Mouse (Mus musculus) adrenal gland, postnatal 10 days (tissue): Measurements from ENCODE around the gene Sart1. TPM values are rescaled to one million over a fixed set of nuclear protein-coding genes. Genes with fewer than 3 reads are reported as not detected.

Experiments
- DNase-seq: peaks from one replicate; pipeline ENCODE4 v3.0.0; 2021; ENCODE audit warnings: mixed read lengths
- long read RNA-seq, 2 experiments: library from polyadenylated mRNA; stranded (forward); transcript quantifications; one replicate each; pipeline ENCODE4 v2.0.0; 2021
- total RNA-seq, 2 experiments: library from RNA; stranded (reverse); gene quantifications; 2 replicates each; pipeline ENCODE4 v1.2.3; 2021

Sart1 gene
- 10 to 100 TPM; 63.6 to 65.1 TPM for total RNA-seq
- long read RNA-seq, experiment 1, full-length matches to known transcripts, result 92 of 120 reads
- long read RNA-seq, experiment 1, partial matches to known transcripts, result 10 of 120 reads
- long read RNA-seq, experiment 1, other reads (novel, unspliced or antisense), result 18 of 120 reads
- long read RNA-seq, experiment 2, full-length matches to known transcripts, result 37 of 53 reads
- long read RNA-seq, experiment 2, partial matches to known transcripts, result 7 of 53 reads
- long read RNA-seq, experiment 2, other reads (novel, unspliced or antisense), result 9 of 53 reads

DNA sequence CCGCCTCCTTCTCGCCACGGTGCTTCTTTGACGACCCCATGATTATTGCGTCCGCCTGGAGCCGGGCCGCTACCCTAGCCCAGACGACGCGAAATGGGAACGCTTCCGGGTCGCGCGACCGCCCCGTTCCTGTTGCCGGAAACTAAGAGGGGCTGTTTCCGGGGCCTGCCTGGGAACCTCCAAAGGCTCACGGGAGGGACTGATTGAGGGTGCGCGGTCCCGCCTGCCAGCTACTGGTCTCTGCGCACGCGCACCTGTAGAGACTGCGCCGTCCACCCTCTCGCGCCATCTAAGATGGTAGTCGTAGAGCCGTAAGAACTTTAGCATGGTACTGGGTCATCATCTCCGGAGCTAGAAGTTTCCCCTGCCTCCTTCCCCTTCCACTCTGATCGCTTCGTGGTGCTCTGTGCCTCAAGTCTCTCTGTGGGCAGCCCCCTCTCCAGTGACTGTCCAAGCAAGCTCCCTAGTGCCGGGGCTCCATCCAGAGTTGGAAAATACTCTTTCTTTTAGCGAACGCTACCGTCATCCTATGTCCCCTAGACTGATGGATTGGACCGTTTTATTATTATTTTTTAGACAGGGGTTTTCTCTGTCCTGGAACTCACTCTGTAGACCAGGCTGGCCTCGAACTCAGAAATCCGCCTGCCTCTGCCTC lies at the start of gene Sart1:
Gene Sart1, minus strand, starts transcription at position 116 of the 655 bp plus-strand sequence.
- DNase-seq, result peak; percentile 97

DNA sequence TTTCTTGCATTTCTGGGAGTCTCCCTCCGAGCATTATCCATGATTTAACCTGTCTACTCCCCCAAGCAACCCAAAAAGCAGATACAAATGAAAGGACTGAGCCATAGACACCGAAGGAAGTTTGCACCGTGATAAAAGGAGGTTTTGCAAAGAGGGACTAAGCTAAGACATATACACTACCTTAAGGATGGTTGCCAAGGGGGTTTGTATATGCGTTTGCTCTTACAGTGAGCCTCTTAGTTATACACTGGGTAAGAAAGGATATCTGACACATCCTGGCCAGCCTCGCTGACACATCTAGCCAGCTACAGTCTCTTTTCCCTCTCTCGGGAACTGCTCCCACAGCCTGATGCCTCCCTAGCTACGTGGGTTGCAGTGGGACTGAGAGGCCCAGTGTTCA lies 45.4 kb upstream of the Sart1 start:
- DNase-seq, result no peak

DNA sequence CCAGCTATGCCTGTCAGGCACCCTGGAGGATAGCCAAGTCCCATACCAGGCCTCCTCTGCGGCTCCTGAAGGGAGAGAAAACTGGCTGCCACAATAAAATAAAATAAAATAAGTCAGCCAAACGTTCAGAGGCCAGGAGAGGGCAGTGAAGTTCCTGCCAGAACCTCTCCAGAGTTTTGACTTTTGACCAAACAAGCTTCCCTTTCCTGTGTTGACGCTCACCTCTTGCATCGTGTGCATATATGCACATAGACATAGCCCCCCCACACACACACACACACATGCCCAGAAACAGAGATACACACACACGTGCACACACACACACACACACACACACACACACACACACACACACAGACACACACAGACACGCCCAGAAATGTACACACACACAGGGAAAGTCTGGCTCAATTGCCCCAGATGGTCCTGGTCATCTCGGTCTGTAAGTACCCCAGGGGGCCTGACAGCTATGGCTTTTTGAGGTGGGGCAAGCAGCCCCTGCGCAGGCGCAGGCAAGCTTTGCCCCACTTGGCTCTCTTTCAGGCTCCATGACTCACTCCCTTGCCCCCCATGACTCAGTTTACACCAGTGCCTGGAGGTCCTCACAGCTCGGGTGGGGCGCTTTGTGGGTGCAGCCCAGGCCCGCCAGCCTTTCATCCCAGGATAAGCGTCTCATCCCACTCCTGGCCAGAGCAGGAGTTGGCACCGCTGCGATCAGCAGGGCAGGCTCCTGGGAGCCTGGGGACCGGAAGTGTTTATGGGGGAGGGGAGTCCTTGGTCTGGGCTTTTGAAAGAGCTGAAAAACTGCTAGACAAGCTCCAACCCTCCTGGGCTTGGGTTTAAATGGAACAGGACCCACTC lies 44.7 kb upstream of the Sart1 start:
- peak; percentile 83 for DNase-seq

DNA sequence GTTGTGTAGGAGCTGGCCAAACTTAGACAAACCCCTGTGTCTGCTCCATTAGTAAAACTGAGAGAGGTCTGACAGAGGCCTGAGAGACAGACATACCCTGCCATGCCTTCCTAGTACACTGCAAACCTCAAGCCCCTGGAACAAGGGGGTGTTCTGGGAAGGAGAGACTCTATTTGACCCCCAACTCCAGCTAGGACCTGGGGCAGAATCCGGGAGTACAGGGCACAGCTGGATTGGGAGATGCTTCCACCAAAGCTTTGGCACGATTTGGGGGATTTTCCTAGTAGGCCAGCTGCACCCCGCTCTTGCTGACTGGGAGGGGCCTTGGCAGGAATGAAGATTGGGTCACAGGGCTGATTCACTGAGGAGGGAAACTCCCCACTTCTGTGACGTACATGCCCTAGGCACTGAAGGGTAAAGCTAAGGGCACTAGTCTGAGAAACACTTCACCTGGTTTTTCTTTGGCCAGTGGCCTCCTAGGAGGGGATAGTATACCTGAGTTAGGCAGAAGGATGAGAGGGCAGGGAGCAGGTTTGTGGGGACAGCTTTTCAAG lies 43.5 kb upstream of the Sart1 start:
- no peak for DNase-seq

DNA sequence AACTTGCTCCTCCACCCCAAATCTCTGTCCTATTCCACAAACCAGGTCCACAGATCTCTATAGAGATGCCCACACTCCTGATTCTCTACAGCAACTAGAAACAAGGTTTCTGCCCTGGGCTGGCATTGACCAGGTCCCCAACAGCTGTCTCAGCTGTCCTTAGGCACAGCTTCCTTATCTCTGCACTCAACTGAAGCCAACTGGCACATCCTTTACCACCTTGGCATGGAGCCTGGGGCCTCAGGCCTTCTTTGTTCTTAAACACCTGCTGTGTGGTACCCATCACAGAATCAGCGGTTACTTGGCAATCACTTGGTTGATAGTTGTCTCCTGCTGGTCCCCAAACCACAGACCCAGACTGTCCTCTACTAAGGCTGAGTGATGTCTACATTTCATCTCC lies 41.9 kb upstream of the Sart1 start:
- peak; percentile 48 for DNase-seq

DNA sequence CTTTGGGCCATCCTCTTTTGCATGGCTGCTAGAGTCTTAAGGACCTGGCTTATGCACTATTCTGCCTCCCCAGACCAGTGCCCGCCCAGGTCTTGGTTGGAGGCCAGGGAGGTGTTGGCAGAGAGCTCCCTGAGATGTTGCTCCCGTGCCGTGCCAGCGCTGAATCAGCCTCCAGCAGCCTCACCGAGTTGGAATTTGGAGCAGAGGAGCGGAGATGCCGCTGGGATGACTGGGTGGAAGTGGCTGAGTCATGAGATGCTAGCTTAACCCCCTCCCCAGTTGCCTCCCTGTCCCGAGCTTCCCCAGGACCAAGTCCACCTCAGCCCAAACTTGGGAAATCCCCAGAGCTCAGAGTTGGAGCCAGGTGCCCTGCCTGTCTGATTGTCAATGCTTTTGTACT lies 41.3 kb upstream of the Sart1 start:
- DNase-seq, result peak; percentile 88

DNA sequence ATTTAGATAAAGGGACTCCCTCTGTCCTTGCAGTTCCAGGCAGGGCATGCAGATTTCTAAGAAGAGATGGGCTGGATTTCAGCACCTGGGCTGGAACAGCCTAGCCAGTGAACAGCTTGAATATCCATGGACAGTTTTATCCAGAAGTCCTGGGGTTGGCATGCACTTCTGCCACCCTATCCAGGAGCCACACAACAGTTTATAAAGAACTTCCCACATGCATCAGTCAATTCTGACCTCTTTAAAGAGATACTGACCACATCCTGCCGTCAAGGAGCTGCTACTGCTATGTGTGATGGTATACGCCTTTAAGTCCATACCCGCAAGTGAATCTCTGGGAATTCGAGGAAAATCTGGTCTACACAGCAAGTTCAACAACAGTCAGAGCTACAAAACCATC lies 40.7 kb upstream of the Sart1 start:
- no peak for DNase-seq

DNA sequence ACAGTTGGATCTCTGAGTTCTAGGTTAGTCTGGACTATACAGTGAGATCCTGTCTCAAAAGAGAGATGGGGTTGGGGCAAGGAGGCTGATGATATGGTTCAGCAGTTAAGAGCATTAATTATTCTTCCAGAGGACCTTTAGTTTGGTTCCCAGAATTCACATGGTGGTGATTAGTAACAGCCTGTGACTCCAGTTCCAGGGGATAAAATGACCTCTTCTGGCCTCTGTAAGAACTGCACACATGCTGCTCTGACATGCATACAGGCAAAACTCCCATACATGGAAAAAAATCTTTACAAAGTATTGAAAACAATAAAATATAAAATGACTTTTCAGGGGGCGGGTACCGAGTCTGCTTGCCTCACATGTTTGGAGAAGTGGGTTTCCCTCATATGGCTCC lies 39.6 kb upstream of the Sart1 start:
- DNase-seq, result peak; percentile 58

DNA sequence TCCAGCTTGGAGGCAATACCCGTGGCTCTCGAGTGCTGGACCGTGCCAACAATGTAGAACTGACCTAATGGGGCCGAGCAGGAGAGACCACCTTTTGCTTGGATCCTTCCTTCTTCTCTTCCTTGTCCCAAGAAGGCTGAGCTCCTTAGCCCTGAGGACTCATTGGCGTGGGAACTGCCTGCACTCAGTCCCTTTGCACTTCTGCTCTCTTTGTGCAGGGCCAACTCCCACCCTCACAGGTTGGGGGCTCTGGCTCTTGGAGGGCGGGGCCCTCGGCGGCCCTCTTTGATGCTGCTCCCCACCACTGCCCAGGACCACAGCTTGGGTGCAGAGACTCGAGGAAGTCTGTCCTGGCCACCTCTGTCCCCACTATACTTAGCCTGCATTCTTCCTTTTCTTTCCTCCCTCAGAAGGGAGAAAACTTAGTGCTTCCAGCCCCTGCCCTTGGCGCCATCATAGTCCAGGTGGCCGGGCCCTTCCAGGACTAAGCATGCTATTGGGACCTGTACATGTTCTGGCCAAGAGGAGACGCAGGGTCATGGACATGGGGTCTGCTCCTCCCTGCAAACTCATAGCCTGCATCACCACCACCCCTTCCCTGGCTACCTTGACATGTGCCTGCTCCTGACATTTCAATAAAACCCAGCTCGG lies 38.3 kb upstream of the Sart1 start:
- DNase-seq, result no peak

DNA sequence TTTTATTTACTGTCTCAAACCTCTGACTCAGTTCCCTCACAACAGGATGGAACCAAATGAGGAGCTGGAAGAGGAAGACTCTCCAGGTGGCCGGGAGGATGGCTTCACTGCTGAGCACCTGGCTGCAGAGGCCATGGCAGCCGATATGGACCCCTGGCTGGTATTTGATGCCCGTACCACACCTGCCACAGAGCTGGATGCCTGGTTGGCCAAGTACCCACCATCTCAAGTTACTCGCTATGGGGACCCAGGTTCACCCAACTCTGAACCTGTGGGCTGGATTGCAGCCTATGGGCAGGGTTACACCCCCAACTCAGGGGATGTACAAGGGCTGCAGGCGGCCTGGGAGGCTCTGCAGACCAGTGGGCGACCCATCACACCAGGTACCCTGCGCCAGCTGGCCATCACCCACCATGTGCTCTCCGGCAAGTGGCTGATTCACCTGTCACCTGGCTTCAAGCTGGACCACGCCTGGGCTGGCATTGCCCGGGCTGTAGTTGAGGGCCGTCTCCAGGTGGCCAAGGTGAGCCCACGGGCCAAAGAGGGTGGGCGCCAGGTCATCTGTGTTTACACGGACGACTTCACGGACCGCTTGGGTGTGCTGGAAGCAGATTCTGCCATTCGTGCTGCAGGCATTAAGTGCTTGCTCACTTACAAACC lies 37.5 kb upstream of the Sart1 start:
- DNase-seq, result no peak

DNA sequence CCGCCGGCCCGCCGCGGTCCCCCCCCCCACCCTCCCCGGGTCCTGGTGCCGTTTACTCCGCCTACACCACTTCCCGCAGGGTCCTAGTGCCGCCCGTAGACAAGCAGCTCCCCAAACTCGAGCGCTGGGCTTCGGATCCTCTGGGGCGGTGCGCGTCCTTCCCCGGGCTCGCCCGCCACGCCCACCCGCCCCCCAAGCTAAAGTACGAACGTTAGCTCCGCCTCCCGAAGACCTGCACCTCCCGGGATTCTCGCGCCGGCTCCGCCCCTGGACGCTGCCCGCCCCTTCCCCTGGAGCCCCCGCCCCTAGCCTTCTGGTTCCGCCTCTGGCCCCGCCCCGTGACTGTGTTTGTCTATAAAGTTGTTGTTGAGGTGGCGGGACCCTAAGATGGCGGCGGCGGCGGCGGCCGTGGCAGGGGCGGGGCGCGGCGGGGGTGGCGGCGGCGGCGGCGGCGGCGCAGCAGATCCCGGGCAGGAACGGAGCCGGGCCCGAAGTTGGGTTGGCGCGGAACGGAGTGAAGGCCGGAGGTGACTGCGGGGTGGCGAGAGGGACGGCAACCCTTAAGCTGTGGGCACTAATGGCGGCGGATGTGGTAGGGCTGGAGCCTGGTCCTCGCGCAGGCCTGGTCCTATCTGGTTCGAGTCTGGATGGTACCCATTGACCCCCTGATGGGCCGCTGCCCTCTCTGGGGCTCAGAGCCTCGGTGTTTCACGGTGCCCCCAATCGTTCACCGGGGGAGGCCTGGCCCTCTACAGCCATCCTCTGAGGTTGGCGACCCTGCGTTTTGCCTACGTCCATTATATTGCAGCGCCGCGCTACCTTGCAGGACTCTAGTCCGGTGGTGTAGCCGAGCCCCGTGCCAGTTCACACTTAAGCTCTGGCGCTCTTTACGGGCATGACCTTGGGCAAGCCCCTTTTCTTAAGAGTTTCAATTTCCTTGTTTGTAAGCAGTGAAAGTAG lies 36.6 kb upstream of the Sart1 start, which contains the start of the genes Drap1 and AI837181:
Gene Drap1, minus strand, starts transcription at position 198 of the 960 bp plus-strand sequence.
Gene AI837181, plus strand, starts transcription at position 363 of the 960 bp plus-strand sequence.
- DNase-seq, result peak; percentile 97

DNA sequence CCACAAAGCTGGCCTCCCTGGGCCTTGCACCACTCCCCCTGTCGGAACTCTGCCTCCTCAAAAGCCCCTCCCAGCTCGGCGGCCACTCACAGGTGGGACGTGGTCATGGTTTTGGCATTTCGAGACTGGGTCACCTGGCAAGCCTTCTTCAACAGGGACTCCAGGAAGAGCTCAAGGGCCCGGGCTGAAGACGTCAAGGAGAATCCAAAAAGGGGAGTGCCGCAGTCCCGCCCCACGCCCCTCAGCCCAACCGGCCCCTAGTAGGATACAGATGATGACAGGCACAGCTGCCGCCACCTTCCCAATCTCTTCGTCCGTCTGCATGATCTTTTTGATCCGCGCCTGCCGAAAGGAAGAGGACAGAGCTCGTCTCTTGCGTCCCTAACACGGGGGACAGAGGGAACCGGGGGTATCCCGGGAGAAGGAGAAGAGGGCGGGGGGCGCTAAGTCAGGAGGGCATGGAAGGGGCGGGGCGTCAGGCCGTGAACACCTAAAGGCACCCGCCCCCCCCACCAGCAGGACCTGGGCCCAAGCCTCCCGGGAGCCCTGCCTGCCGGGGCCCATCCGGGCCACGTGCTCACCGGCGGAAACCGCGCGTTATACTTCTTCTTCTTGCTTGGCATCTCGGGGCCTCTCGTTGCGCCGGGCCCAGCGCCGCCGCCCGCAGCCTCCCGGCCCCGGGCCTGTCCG lies 35.7 kb upstream of the Sart1 start:
- DNase-seq, result peak; percentile 82

DNA sequence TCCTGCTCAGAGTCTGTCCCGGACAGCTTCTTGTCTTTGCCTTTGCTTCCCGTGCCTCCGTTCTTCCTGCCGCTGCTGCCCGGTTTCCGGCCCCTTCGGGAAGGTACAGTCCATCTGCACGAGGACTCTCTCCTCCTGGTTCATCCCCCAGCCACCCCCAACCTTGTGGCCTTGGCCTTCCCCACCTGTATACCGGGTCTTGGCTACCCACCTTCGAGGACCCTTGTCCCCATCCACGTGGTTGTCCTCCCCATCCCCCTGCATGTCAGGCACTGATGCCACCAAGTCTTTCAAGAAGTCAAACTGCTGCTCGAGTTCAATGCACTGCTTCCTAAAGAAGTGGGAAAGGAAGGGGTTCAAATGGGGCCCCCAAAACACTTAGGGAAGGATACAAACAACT lies 35.1 kb upstream of the Sart1 start:
- DNase-seq, result no peak

DNA sequence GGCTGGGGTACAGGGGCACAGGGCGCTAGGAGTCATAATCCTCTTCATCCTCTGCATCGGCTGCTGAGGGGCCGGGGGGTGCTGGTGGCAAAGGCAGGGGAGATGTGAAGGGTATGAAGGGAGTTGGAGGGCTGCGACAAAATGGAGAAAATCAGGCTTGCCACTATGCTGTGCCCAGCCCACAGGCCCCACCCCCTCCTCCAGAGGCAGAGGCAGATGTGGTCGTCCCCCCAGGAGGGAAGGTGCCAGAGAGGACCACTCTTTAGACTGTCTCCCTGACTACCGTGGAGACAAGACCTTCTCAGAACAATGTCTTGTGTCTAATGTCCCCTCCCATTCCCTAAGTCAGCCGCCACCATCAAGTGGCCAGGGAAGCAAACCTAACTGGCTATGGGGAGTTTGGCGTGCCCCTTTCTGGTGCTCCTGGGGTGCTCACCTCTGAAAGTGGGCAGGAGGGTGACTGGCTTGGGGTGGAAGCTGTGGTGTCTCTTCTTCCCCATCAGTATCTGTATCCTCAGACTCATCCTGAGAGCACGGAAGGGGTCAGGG lies 34.5 kb upstream of the Sart1 start:
- no peak for DNase-seq

DNA sequence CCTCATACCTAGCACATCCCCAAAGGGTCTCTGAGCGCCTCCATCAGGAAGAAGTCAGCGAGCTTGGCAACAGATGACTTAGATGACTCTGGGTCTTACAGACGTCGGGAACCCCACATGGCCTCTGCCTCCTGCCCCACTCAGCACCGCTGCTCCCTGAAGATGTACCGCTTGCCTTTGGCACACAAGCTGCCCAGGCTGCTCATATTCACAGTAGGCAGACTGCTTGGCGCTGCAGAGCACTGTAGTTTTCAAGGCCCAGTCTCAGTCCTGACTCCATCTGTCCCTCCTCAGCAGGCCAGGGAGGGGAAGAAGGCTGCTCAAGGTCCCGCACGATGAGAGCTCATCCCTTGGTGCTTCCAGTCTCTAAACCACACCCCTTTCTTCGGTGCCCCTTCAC lies 33.8 kb upstream of the Sart1 start:
- peak; percentile 23 for DNase-seq

DNA sequence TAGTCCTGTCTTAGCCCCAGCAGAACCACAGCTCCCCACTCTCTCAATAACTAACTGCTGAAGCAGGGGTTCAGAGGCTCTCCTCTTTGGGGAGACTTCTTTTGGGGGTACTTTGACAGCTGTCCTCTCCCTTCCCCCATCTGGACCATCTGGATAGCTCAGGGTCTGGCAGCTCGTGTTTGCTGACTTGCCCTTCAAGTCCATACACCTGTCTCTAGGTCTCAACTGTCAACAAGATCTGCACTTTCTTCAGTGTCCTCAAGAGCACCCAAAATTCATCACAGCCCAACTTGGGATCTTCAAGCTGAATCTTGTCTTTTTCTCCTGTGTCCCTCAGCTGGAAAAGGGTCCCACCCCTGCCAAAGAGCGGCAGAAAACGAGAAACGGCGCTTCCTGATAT lies 33.3 kb upstream of the Sart1 start:
- no peak for DNase-seq

DNA sequence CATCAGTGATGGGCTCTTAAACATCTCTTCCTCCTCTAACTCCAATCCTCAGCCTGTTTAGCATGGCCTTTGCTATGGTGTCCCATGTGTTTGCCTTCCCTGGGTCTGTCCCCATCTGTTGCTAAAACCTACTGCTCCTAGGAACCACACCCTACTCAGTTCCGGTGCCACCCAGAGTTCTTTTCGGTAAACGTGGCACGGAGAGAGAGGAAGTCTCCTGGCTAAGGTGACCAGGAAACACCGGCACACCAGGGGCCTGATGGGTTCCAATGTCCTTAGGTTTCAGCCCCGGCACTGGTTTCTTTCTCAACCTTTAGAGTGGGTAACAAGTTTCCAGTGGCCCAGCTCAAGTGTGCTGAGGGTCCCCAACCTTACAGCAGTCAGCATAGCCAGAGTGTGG lies 32.1 kb upstream of the Sart1 start:
- DNase-seq, result no peak

DNA sequence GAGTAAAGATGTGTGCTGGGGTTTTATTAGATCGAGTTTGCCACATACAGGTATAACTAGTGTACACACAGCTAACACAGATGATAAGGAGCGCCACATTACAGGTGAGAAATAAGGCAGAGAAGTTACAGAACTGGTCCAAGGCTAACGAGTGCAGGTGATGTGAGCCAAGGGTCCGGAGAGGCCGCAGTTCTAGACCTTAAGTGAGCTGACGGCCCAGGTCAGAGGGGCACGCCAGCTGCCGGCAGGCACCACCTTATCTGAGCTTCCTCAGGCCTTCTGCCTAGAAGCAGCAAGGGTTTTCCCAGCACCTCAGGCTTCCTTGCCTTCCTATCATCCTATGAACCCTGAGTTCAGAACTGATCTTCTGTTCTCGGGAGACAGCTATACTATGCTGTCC lies 31.1 kb upstream of the Sart1 start:
- no peak for DNase-seq

DNA sequence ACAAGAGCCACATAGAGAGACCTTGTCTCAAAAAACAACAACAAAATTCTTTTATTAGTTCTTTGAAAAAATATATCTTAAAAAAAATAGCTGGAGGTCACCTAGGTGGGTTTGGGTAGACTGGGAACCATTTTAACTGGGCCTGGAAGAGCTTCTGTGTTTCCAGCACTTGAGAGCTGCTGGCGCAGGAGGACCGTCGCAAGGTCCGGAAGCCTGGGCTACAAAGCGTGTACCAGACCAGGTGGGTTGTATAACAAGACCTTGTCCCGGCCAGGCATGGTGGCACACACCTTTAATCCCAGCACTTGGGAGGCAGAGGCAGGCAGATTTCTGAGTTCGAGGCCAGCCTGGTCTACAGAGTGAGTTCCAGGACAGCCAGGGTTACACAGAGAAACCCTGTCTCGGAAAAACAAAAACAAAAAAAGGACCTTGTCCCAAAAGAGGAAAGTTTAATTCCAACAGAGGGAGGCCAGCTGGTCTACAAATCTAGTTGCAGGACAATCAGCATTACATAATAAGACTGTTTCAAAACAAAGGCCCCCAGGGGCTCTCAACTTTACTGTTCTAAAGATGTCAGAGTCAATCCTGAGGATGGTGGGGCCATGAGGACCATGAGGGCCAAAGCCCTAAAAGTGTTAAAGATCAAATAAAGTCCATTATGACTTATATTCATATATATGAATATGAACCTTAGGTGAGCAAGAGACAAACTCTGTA lies 30.4 kb upstream of the Sart1 start:
- DNase-seq, result no peak
